Mouse (Mus musculus): ENCODE data around the gene Ppfibp2. TPM values are rescaled to one million over a fixed set of nuclear protein-coding genes. Genes with fewer than 3 reads are reported as not detected.

Ppfibp2 gene
- 10 to 100 TPM in 3 of 4 experiments, 1 to 10 TPM in 1; 7.6 to 10.9 (median 10.7) TPM for total RNA-seq (2022)

GRCm38 (mm10) chr7:107594857-107595402, at the start of gene Ppfibp2:
Gene Ppfibp2 (plus strand): TSS chr7:107595207.
- peak; percentile 81 to 88 for DNase-seq (ENCODE audit: low spot score in 2 of 2)

- no peak for DNase-seq (ENCODE audit: low spot score in 2 of 2)
Measured at GRCm38 (mm10) chr7:107547872-107548271, 47.1 kb upstream of the Ppfibp2 start.

GRCm38 (mm10) chr7:107553461-107553860, 41.5 kb upstream of the Ppfibp2 start:
- DNase-seq (ENCODE audit: low spot score in 2 of 2), result no peak

GRCm38 (mm10) chr7:107555906-107556305, 39.1 kb upstream of the Ppfibp2 start:
- no peak for DNase-seq (ENCODE audit: low spot score in 2 of 2)

GRCm38 (mm10) chr7:107560675-107561074, 34.3 kb upstream of the Ppfibp2 start:
- no peak for DNase-seq (ENCODE audit: low spot score in 2 of 2)

- no peak for DNase-seq (ENCODE audit: low spot score in 2 of 2)
Measured at GRCm38 (mm10) chr7:107561584-107561983, 33.4 kb upstream of the Ppfibp2 start.

GRCm38 (mm10) chr7:107563727-107564126, 31.3 kb upstream of the Ppfibp2 start:
- no peak for DNase-seq (ENCODE audit: low spot score in 2 of 2)

- DNase-seq (ENCODE audit: low spot score in 2 of 2), result peak; percentile 22 to 33
Measured at GRCm38 (mm10) chr7:107567261-107567671, 27.7 kb upstream of the Ppfibp2 start, which contains the start of gene Olfml1. Gene Olfml1 (plus strand): TSS chr7:107567446.

GRCm38 (mm10) chr7:107567674-107568073, 27.3 kb upstream of the Ppfibp2 start:
- no peak for DNase-seq (ENCODE audit: low spot score in 2 of 2)

GRCm38 (mm10) chr7:107568971-107569370, 26.0 kb upstream of the Ppfibp2 start:
- no peak for DNase-seq (ENCODE audit: low spot score in 2 of 2)

- no peak for DNase-seq (ENCODE audit: low spot score in 2 of 2)
Measured at GRCm38 (mm10) chr7:107573856-107574255, 21.2 kb upstream of the Ppfibp2 start.

- DNase-seq (ENCODE audit: low spot score in 2 of 2), result no peak
Measured at GRCm38 (mm10) chr7:107574276-107574675, 20.7 kb upstream of the Ppfibp2 start.

GRCm38 (mm10) chr7:107592641-107593040, 2.4 kb upstream of the Ppfibp2 start:
- peak; percentile 30 to 57 for DNase-seq (ENCODE audit: low spot score in 2 of 2)

- no peak for DNase-seq (ENCODE audit: low spot score in 2 of 2)
Measured at GRCm38 (mm10) chr7:107593904-107594303, 1.1 kb upstream of the Ppfibp2 start.

GRCm38 (mm10) chr7:107594325-107594856, 616 bp upstream of the Ppfibp2 start:
- DNase-seq (ENCODE audit: low spot score in 2 of 2), result peak; percentile 14 to 33

GRCm38 (mm10) chr7:107595426-107595825, 419 bp downstream of the Ppfibp2 start:
- no peak for DNase-seq (ENCODE audit: low spot score in 2 of 2)

GRCm38 (mm10) chr7:107596753-107597152, 1.7 kb downstream of the Ppfibp2 start:
- DNase-seq (ENCODE audit: low spot score in 2 of 2), result no peak

- no peak for DNase-seq (ENCODE audit: low spot score in 2 of 2)
Measured at GRCm38 (mm10) chr7:107597956-107598355, 2.9 kb downstream of the Ppfibp2 start.

- no peak for DNase-seq (ENCODE audit: low spot score in 2 of 2)
Measured at GRCm38 (mm10) chr7:107600651-107601050, 5.6 kb downstream of the Ppfibp2 start.

- DNase-seq (ENCODE audit: low spot score in 2 of 2), result no peak
Measured at GRCm38 (mm10) chr7:107602505-107602904, 7.5 kb downstream of the Ppfibp2 start.

GRCm38 (mm10) chr7:107602913-107603312, 7.9 kb downstream of the Ppfibp2 start:
- DNase-seq (ENCODE audit: low spot score in 2 of 2), result no peak

GRCm38 (mm10) chr7:107607766-107608165, 12.8 kb downstream of the Ppfibp2 start:
- DNase-seq (ENCODE audit: low spot score in 2 of 2), result no peak

- no peak for DNase-seq (ENCODE audit: low spot score in 2 of 2)
Measured at GRCm38 (mm10) chr7:107609622-107610255, 14.7 kb downstream of the Ppfibp2 start.

Measured in layer of hippocampus, adult 8-10 months (tissue).